In genomic region chr4:155993606-155994005, GRCm38 (mm10) we compare ENCODE assay signal across 8 mouse cellular contexts. TPM values are rescaled to one million over a fixed set of nuclear protein-coding genes. Genes with fewer than 3 reads are reported as not detected.
DNase-seq lines count a peak whose midpoint lies in the region; ATAC-seq and TF ChIP-seq lines count a peak whose summit lies in the region.

No protein-coding gene starts in this region.

- H3K27ac ChIP-seq in heart, embryonic 14.5 days (replicated peaks in 1 of 2; ENCODE audit: control insufficient read depth in 1 of 2, insufficient read depth in 1 of 2, low read depth in 2 of 2, low read length in 2 of 2), result peak overlapping the region; percentile 92 to 98
- peak overlapping the region; percentile 92 for H3K27ac ChIP-seq in hindbrain, embryonic 11.5 days (ENCODE audit: low read depth, low read length)
- peak overlapping the region; percentile 96 for H3K27ac ChIP-seq in midbrain, embryonic 10.5 days (replicated peaks)

- H3K4me2 ChIP-seq in heart, embryonic 14.5 days (ENCODE audit: low read length), result peak overlapping the region; percentile 68
- peak overlapping the region; percentile 60 for H3K4me2 ChIP-seq in hindbrain, embryonic 11.5 days (replicated peaks; ENCODE audit: low read depth, low read length)

- no peaks in the 10 kb centered on the region for H3K27me3 ChIP-seq in heart, embryonic 14.5 days (ENCODE audit: control insufficient read depth, insufficient read depth, low read length)
- no peaks in the 10 kb centered on the region for H3K27me3 ChIP-seq in G1E (ENCODE audit: insufficient read depth, low read length)
- no peaks in the 10 kb centered on the region for H3K27me3 ChIP-seq in hindbrain, embryonic 11.5 days (ENCODE audit: control insufficient read depth, insufficient read depth, low read length)
- H3K27me3 ChIP-seq in midbrain, embryonic 10.5 days (ENCODE audit: low read depth, poor library complexity, severe bottlenecking), result no peaks in the 10 kb centered on the region

- no peak for ATAC-seq in heart, embryonic 14.5 days (ENCODE audit: insufficient number of reproducible peaks, insufficient read depth, low FRiP score, low read depth)
- no peak for ATAC-seq in G1E (ENCODE audit: extremely low read depth, insufficient number of reproducible peaks, low FRiP score, poor library complexity, severe bottlenecking)
- ATAC-seq in hindbrain, embryonic 11.5 days (ENCODE audit: low FRiP score), result no peak

- no peak for TF ChIP-seq CTCF in G1E (IDR thresholded peaks at IDR 0.05; ENCODE audit: low read depth, low read length)

- H3K4me3 ChIP-seq in heart, embryonic 14.5 days (ENCODE audit: control insufficient read depth in 1 of 2, insufficient read depth in 1 of 2, low read depth in 1 of 2, low read length in 2 of 2), result peak overlapping the region; percentile 81 to 95
- peak overlapping the region; percentile 92 for H3K4me3 ChIP-seq in G1E (ENCODE audit: low read depth, low read length)
- H3K4me3 ChIP-seq in hindbrain, embryonic 11.5 days (ENCODE audit: low read depth, low read length), result peak overlapping the region; percentile 85
- peak overlapping the region; percentile 85 for H3K4me3 ChIP-seq in midbrain, embryonic 10.5 days

- H3K4me1 ChIP-seq in heart, embryonic 14.5 days (ENCODE audit: control insufficient read depth in 2 of 2, insufficient read depth in 2 of 2, low read length in 2 of 2), result peaks cover 7 to 23% of the 10 kb centered on the region in 2 experiments
- H3K4me1 ChIP-seq in G1E (ENCODE audit: insufficient read depth, low read depth, low read length), result peaks cover 51% of the 10 kb centered on the region
- H3K4me1 ChIP-seq in hindbrain, embryonic 11.5 days (replicated peaks; ENCODE audit: control insufficient read depth, insufficient read depth, low read length), result peaks cover 13% of the 10 kb centered on the region
- peaks cover 30% of the 10 kb centered on the region for H3K4me1 ChIP-seq in midbrain, embryonic 10.5 days

- H3K9ac ChIP-seq in heart, embryonic 14.5 days (ENCODE audit: low read length), result peak overlapping the region; percentile 86
- peak overlapping the region; percentile 72 for H3K9ac ChIP-seq in hindbrain, embryonic 11.5 days (ENCODE audit: low read depth, low read length)

- no peaks in the 10 kb centered on the region for H3K9me3 ChIP-seq in heart, embryonic 14.5 days (ENCODE audit: control insufficient read depth, low read length)
- no peaks in the 10 kb centered on the region for H3K9me3 ChIP-seq in G1E (replicated peaks)
- no peaks in the 10 kb centered on the region for H3K9me3 ChIP-seq in hindbrain, embryonic 11.5 days (ENCODE audit: control insufficient read depth, low read length)
- no peaks in the 10 kb centered on the region; the same call in 1 of the 2 replicates for H3K9me3 ChIP-seq in midbrain, embryonic 10.5 days (replicated peaks)

- WGBS in heart, embryonic 14.5 days, result 5% methylated on average over 15 of the region's 15 CpGs
- 7% methylated on average over 15 of the region's 15 CpGs for WGBS in hindbrain, embryonic 11.5 days
- WGBS in midbrain, embryonic 10.5 days, result 6% methylated on average over 15 of the region's 15 CpGs

- peaks cover 28% of the 10 kb centered on the region for H3K36me3 ChIP-seq in heart, embryonic 14.5 days (ENCODE audit: control insufficient read depth, insufficient read depth, low read length)
- peaks cover 65% of the 10 kb centered on the region for H3K36me3 ChIP-seq in G1E (replicated peaks)
- H3K36me3 ChIP-seq in hindbrain, embryonic 11.5 days (ENCODE audit: control insufficient read depth, insufficient read depth, low read length), result no peaks in the 10 kb centered on the region
- H3K36me3 ChIP-seq in midbrain, embryonic 10.5 days, result peaks cover 49% of the 10 kb centered on the region

- no peak for DNase-seq in heart, adult 9 months (ENCODE audit: low spot score in 2 of 2)
- DNase-seq in G1E (ENCODE audit: low spot score), result no peak
- no peak for DNase-seq in hindbrain, embryonic 11.5 days (ENCODE audit: low spot score)
- no peak for DNase-seq in midbrain, embryonic 10.5 days (ENCODE audit: low spot score)
- no peak for DNase-seq in right cerebral cortex, adult 2 months (ENCODE audit: low spot score in 2 of 2)
- DNase-seq in urinary bladder, postnatal 10 days (ENCODE audit: low spot score), result no peak
- DNase-seq in urinary bladder, adult 2 months (ENCODE audit: low spot score), result no peak

RNA-seq across cellular contexts. Expression of gene Sdf4, which starts 0.9 kb away (rescaled TPM):
- 133 and 137 TPM in 2 replicates for polyA plus RNA-seq in heart, embryonic 14.5 days (2014; fragmentation: Nextera tagmentation; extraction: Ambion mirVana)
- total RNA-seq in G1E (2014; fragmentation: Nextera tagmentation) (51.0 and 94.4 TPM in 2 replicates), G1E (2017) (156 and 163 TPM in 2 replicates)
- polyA plus RNA-seq in G1E (2012), result 30.7 and 31.8 TPM in 2 replicates
- 136 and 143 TPM in 2 replicates for polyA plus RNA-seq in hindbrain, embryonic 11.5 days (2014; fragmentation: Nextera tagmentation; extraction: Ambion mirVana)
- 131 and 138 TPM in 2 replicates for polyA plus RNA-seq in midbrain, embryonic 10.5 days (2016; fragmentation: Nextera tagmentation; extraction: Ambion mirVana)
- 75.8 and 106 TPM in 2 replicates for polyA plus RNA-seq in urinary bladder, adult 2 months (2012; rRNA removed)

RNA-seq across cellular contexts. Expression of gene B3galt6, which starts 1.2 kb away (rescaled TPM):
- polyA plus RNA-seq in heart, embryonic 14.5 days (2014; fragmentation: Nextera tagmentation; extraction: Ambion mirVana), result 8.9 and 11.5 TPM in 2 replicates
- total RNA-seq in G1E (2014; fragmentation: Nextera tagmentation) (3.6 and 5.1 TPM in 2 replicates), G1E (2017) (11.6 and 11.7 TPM in 2 replicates)
- polyA plus RNA-seq in G1E (2012), result 4.1 and 4.2 TPM in 2 replicates
- 18.2 and 19.4 TPM in 2 replicates for polyA plus RNA-seq in hindbrain, embryonic 11.5 days (2014; fragmentation: Nextera tagmentation; extraction: Ambion mirVana)
- polyA plus RNA-seq in midbrain, embryonic 10.5 days (2016; fragmentation: Nextera tagmentation; extraction: Ambion mirVana), result 14.0 and 15.3 TPM in 2 replicates
- 5.3 and 6.1 TPM in 2 replicates for polyA plus RNA-seq in urinary bladder, adult 2 months (2012; rRNA removed)

RNA-seq across cellular contexts. Expression of gene Tnfrsf4, which starts 20.0 kb away (rescaled TPM):
- polyA plus RNA-seq in heart, embryonic 14.5 days (2014; fragmentation: Nextera tagmentation; extraction: Ambion mirVana), result 0.51 and 0.57 TPM in 2 replicates
- 2.3 and 2.5 TPM in 2 replicates for total RNA-seq in G1E (2014; fragmentation: Nextera tagmentation)
- 1.2 and 3.1 TPM in 2 replicates for total RNA-seq in G1E (2017)
- polyA plus RNA-seq in G1E (2012), result 0.58 and 1.1 TPM in 2 replicates
- polyA plus RNA-seq in hindbrain, embryonic 11.5 days (2014; fragmentation: Nextera tagmentation; extraction: Ambion mirVana), result 0.39 and 0.73 TPM in 2 replicates
- polyA plus RNA-seq in midbrain, embryonic 10.5 days (2016; fragmentation: Nextera tagmentation; extraction: Ambion mirVana), result 0.42 and 0.88 TPM in 2 replicates
- polyA plus RNA-seq in urinary bladder, adult 2 months (2012; rRNA removed), result 3.0 and 3.9 TPM in 2 replicates

RNA-seq across cellular contexts. Expression of gene C1qtnf12, which starts 31.5 kb away (rescaled TPM):
- polyA plus RNA-seq in heart, embryonic 14.5 days (2014; fragmentation: Nextera tagmentation; extraction: Ambion mirVana), result 26.8 and 29.2 TPM in 2 replicates
- total RNA-seq in G1E (2014; fragmentation: Nextera tagmentation) (17.0 and 19.9 TPM in 2 replicates), G1E (2017) (9.7 and 14.2 TPM in 2 replicates)
- 43.7 and 60.7 TPM in 2 replicates for polyA plus RNA-seq in G1E (2012)
- 21.0 and 24.0 TPM in 2 replicates for polyA plus RNA-seq in hindbrain, embryonic 11.5 days (2014; fragmentation: Nextera tagmentation; extraction: Ambion mirVana)
- polyA plus RNA-seq in midbrain, embryonic 10.5 days (2016; fragmentation: Nextera tagmentation; extraction: Ambion mirVana), result 18.9 and 23.8 TPM in 2 replicates
- polyA plus RNA-seq in urinary bladder, adult 2 months (2012; rRNA removed), result 27.5 and 29.9 TPM in 2 replicates

RNA-seq across cellular contexts. Expression of gene Tnfrsf18, which starts 32.4 kb away (rescaled TPM):
- polyA plus RNA-seq in heart, embryonic 14.5 days (2014; fragmentation: Nextera tagmentation; extraction: Ambion mirVana), result 2.2 and 2.3 TPM in 2 replicates
- total RNA-seq in G1E (2014; fragmentation: Nextera tagmentation), result not detected in 2 replicates
- total RNA-seq in G1E (2017), result 0.22 TPM in 1 of 2 replicates, not detected in the other
- polyA plus RNA-seq in G1E (2012), result not detected in 2 replicates
- polyA plus RNA-seq in hindbrain, embryonic 11.5 days (2014; fragmentation: Nextera tagmentation; extraction: Ambion mirVana), result 0.74 and 2.4 TPM in 2 replicates
- polyA plus RNA-seq in midbrain, embryonic 10.5 days (2016; fragmentation: Nextera tagmentation; extraction: Ambion mirVana), result 1.1 and 1.8 TPM in 2 replicates
- 2.1 and 3.4 TPM in 2 replicates for polyA plus RNA-seq in urinary bladder, adult 2 months (2012; rRNA removed)
